Mouse (Mus musculus) liver, embryonic 15.5 days (tissue): ENCODE results near the gene Cwc25. TPM values are rescaled to one million over a fixed set of nuclear protein-coding genes. Genes with fewer than 3 reads are reported as not detected.

Experiments
- ATAC-seq: fragments of 200-750 bp; cut with Nextera tagmentation; 2 replicates; pipeline ENCODE4 v1.8.0; 2017; ENCODE audit warnings: moderate number of reproducible peaks, mild to moderate bottlenecking, moderate library complexity; ENCODE audit not compliant: insufficient read depth
- H3K27ac ChIP-seq: fragments of 300-500 bp; sonication (generic); replicated peaks from 2 replicates; pipeline ENCODE4 v1.5.1; 2015; ENCODE audit warnings: mild to moderate bottlenecking, inconsistent platforms
- H3K27me3 ChIP-seq: fragments of 300-500 bp; sonication (generic); 2 replicates; pipeline ENCODE4 v1.6.1; 2015; ENCODE audit warnings: mild to moderate bottlenecking, inconsistent platforms
- H3K36me3 ChIP-seq: fragments of 300-500 bp; sonication (generic); replicated peaks from 2 replicates; pipeline ENCODE4 v1.6.1; 2015; ENCODE audit warnings: moderate library complexity, mild to moderate bottlenecking, inconsistent platforms
- H3K4me1 ChIP-seq: fragments of 300-500 bp; sonication (generic); replicated peaks from 2 replicates; pipeline ENCODE4 v1.6.1; 2015; ENCODE audit warnings: inconsistent platforms
- H3K4me2 ChIP-seq: fragments of 300-500 bp; sonication (generic); 2 replicates; pipeline ENCODE4 v1.6.1; 2015; ENCODE audit warnings: moderate library complexity, mild to moderate bottlenecking, inconsistent platforms
- H3K4me3 ChIP-seq: fragments of 300-500 bp; sonication (generic); replicated peaks from 2 replicates; pipeline ENCODE4 v1.5.1; 2015; ENCODE audit warnings: mild to moderate bottlenecking, inconsistent platforms
- H3K9ac ChIP-seq: fragments of 300-500 bp; sonication (generic); 2 replicates; pipeline ENCODE4 v1.6.1; 2015; ENCODE audit warnings: moderate library complexity, mild to moderate bottlenecking, inconsistent platforms
- H3K9me3 ChIP-seq: fragments of 300-500 bp; sonication (generic); replicated peaks from 2 replicates; pipeline ENCODE4 v1.6.1; 2016; ENCODE audit warnings: inconsistent platforms
- WGBS: fragments of 180-500 bp; shearing (Covaris S2); methylation state at CpG from one replicate; pipeline ENCODE4 v1.1.7; 2015; ENCODE audit warnings: mixed read lengths; ENCODE audit not compliant: insufficient replicate concordance; 5-methylcytosine and 5-hydroxymethylcytosine counted together
- polyA plus RNA-seq: library from polyadenylated mRNA; unstranded; fragments of >200 nt; fragmentation: Nextera tagmentation; extraction: Ambion mirVana; gene quantifications from 2 replicates; pipeline ENCODE4 v1.2.1, GENCODE M21; 2015

Gene Cwc25
- polyA plus RNA-seq, 1 experiment from 2014 or later: 5.4 TPM

DNA sequence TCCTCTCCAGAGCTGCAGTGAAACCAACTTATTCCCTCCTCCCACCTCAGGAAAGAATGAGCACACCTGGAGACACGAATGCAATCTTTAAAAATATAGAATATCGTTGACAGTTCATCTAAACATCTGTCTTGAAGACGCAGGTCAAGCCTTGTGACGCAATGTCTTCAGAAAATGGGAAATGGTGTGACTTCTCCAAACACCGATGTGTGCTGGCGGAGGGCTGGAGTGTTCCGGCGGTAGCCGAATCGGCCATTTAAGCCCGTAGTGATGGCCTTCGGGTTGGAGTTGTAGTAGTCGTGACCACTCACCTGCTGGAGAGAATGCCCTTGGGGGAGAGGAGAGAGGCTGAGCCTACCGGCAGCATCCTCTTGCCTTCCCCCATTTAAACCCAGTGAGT, 5.1 kb upstream of the Cwc25 start:
- H3K36me3 ChIP-seq: peaks cover 7% of the 10 kb centered on the region
- no peak overlapping the region for H3K4me2 ChIP-seq
- peaks cover 3% of the 10 kb centered on the region for H3K27me3 ChIP-seq
- no peak overlapping the region for H3K9ac ChIP-seq
- peaks cover 14% of the 10 kb centered on the region for H3K4me1 ChIP-seq
- WGBS: 67% methylated on average over 14 of the region's 14 CpGs
- H3K27ac ChIP-seq: no peak overlapping the region
- no peaks in the 10 kb centered on the region for H3K9me3 ChIP-seq
- no peak for ATAC-seq
- H3K4me3 ChIP-seq: no peak overlapping the region

DNA sequence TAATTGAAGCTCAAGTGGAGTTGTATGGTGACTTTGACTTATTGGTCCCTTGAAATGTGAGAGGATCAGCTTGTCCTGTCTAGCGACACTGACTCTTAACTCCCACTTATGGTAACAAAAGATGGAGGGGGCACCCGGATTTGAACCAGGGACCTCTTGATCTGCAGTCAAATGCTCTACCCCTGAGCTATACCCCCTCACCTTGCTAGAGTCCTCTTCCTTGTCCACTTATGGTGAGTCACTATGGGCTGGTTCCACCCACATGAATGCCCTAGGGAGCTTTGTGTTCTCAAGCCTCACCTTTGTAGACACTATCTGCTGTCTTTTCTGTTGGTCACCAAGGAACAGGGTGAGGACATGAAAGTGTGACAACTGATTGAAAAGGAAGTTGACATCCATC, 3.3 kb upstream of the Cwc25 start:
- WGBS: 36% methylated on average over 2 of the region's 2 CpGs
- H3K4me3 ChIP-seq: no peak overlapping the region
- no peaks in the 10 kb centered on the region for H3K36me3 ChIP-seq
- no peaks in the 10 kb centered on the region for H3K9me3 ChIP-seq
- H3K27ac ChIP-seq: no peak overlapping the region
- ATAC-seq: no peak
- no peak overlapping the region for H3K4me2 ChIP-seq
- no peak overlapping the region for H3K9ac ChIP-seq
- peaks cover 19% of the 10 kb centered on the region for H3K4me1 ChIP-seq
- H3K27me3 ChIP-seq: peaks cover 3% of the 10 kb centered on the region

DNA sequence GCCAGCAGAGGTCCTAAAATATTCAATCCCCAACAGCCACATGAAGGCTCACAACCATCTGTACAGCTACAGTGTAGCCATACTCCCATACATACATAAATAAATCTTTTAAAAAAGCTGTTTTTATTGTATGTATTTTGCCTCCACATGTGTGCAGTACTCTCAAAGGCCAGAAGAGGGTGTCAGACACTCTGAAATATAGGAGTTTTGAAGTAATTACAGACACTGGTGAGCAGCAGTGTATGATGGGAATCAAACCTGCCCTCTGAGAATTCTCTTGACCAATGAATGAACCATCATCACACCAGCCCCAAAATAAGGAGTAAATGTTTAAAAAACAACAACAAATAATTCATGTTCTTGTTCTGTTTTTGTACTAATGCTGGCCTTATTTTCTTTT, 4.7 kb downstream of the Cwc25 start:
- Histone ChIP-seq H3K9me3 (no peaks in the 10 kb centered on the region), H3K4me2 (no peak overlapping the region), H3K36me3 (peaks cover 66% of the 10 kb centered on the region), H3K4me3 (no peak overlapping the region), H3K9ac (no peak overlapping the region), H3K27ac (no peak overlapping the region), H3K4me1 (peaks cover 18% of the 10 kb centered on the region), H3K27me3 (no peaks in the 10 kb centered on the region)
- ATAC-seq: no peak

DNA sequence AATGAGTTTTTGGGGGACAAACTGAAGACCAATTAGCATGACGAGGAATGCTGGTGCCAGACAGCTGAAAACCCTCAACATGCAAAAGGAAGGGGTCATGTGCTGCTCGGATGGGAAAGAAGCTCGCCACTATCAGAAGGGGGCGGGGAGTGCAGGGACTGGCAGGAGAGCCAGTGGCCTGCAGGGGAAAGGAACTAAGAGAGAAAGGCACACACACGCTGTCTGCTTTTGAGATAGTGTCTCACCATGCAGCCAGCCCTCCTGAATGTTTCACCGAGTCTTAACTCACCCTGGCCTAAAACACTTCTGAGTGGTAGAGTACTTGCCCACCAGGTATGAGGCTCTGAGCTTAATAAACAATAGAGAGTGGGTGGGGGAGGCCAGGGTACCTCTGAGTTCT, 7.4 kb downstream of the Cwc25 start:
- Histone ChIP-seq H3K9me3 (no peaks in the 10 kb centered on the region), H3K27me3 (no peaks in the 10 kb centered on the region), H3K4me2 (no peak overlapping the region), H3K4me3 (no peak overlapping the region), H3K4me1 (peaks cover 5% of the 10 kb centered on the region; the same call in 1 of the 2 replicates), H3K36me3 (peaks cover 87% of the 10 kb centered on the region), H3K9ac (no peak overlapping the region), H3K27ac (no peak overlapping the region)
- WGBS: 70% methylated on average over 6 of the region's 6 CpGs
- ATAC-seq: no peak

DNA sequence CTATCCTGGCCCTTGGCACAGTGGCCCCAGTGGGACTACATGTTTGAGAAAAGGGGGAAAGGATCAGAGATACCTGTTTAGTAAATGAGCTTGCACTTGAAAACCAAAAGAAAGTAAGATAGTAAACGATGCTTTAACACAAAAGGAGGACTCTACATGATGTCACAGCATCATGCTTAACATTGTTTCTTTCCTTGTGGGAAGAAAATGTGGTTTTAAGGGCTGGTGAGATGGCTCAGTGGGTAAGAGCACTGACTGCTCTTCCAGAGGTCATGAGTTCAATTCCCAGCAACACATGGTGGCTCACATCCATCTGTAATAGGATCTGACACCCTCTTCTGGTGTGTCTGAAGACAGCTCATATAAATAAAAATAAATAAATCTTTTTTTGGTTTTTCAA, 8.2 kb downstream of the Cwc25 start:
- H3K9me3 ChIP-seq: no peaks in the 10 kb centered on the region
- H3K27me3 ChIP-seq: no peaks in the 10 kb centered on the region
- H3K4me1 ChIP-seq: peaks cover 5% of the 10 kb centered on the region; the same call in 1 of the 2 replicates
- H3K4me3 ChIP-seq: no peak overlapping the region
- H3K27ac ChIP-seq: no peak overlapping the region
- H3K4me2 ChIP-seq: no peak overlapping the region
- H3K36me3 ChIP-seq: peaks cover 90% of the 10 kb centered on the region
- no peak overlapping the region for H3K9ac ChIP-seq
- 72% methylated on average over 1 of the region's 1 CpGs for WGBS
- ATAC-seq: no peak

DNA sequence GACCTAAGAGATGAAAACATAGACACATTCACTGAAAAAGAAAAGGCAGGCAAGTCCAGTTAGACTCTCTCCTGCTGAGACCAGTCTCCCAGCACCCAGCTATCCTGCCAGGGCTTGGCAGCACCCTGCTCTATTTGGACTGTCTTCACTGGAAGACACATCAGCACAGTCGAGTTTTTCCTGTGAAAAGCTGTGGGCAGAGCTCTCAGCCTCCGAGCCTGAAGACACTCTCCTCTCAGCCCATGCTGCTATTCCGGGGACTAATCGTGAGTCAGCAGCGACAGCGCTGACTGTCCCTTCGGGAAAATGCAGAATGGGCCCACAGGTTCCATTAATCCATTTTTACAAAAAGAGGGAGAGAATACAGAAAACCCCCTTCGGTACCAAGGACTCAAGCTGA, 13.1 kb downstream of the Cwc25 start:
- WGBS: 82% methylated on average over 8 of the region's 8 CpGs
- H3K9ac ChIP-seq: no peak overlapping the region
- H3K36me3 ChIP-seq: peaks cover 93% of the 10 kb centered on the region
- no peak overlapping the region for H3K27ac ChIP-seq
- H3K27me3 ChIP-seq: no peaks in the 10 kb centered on the region
- H3K9me3 ChIP-seq: no peaks in the 10 kb centered on the region
- no peak overlapping the region for H3K4me3 ChIP-seq
- no peak overlapping the region for H3K4me2 ChIP-seq
- ATAC-seq: no peak
- H3K4me1 ChIP-seq: peaks cover 5% of the 10 kb centered on the region; the same call in 1 of the 2 replicates

DNA sequence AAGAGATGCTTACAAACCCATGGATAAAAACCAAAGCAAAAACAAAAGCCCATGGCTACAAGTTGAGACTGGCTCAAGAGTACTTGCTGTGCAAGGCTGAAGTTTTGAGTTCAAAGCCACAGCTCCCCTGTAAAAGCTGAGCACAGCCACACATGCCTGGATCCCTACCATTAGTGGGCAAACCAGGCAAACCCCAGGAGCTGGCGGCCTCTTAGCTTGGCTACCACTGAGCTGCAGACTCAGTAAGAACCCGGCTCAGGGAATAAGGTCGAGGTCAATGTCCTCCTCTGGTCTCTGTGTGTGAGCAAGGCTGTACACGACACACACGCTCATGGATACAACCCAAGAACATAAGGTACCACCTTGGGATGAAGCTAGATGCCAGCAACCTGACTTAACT, 17.9 kb downstream of the Cwc25 start:
- no peaks in the 10 kb centered on the region for H3K27me3 ChIP-seq
- peaks cover 67% of the 10 kb centered on the region for H3K36me3 ChIP-seq
- H3K4me1 ChIP-seq: peaks cover 10% of the 10 kb centered on the region
- no peak overlapping the region for H3K4me3 ChIP-seq
- 77% methylated on average over 5 of the region's 5 CpGs for WGBS
- H3K27ac ChIP-seq: no peak overlapping the region
- no peak overlapping the region for H3K4me2 ChIP-seq
- H3K9ac ChIP-seq: no peak overlapping the region
- H3K9me3 ChIP-seq: no peaks in the 10 kb centered on the region
- no peak for ATAC-seq

DNA sequence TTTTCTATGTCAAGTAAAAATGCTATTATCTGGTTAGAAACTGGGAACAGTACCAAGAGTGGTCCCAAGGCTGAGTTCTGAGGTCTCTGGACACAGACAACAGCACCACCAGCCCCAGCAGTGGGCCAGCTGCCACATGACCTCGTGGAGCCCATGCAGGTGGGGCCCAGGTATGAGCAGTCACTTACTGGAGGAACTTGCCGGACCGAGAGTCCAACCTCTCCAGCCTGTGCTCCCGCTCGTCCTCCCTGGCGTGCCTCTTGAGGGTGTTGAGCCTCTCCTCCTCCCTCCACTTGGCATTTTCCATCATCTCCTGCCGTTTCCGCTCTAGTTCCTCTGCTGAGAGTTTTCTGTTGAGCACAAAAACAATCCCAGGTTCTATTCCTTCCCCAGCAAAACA, 18.6 kb downstream of the Cwc25 start:
- ATAC-seq: no peak
- WGBS: 84% methylated on average over 8 of the region's 8 CpGs
- Histone ChIP-seq H3K9ac (no peak overlapping the region), H3K27ac (no peak overlapping the region), H3K36me3 (peaks cover 60% of the 10 kb centered on the region), H3K4me2 (no peak overlapping the region), H3K9me3 (no peaks in the 10 kb centered on the region), H3K4me1 (peaks cover 17% of the 10 kb centered on the region), H3K4me3 (no peak overlapping the region), H3K27me3 (no peaks in the 10 kb centered on the region)

DNA sequence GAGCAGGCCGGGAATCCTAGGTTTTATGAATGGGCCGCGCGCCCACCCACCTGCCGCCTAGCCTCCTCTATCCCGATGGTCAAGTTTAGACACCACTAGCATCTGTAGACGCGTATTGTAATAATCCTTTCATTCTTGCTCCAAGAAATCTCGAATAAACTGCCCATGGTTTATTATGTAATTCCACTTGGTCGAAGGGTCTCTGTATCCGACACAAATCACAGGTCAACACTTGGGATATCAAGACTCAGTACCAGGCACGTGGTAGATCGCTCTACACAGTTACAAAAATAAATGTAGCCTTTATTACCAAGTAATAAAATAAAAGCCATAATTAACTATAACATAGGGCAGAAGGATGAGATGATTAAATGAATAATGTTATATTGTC, 21.0 kb downstream of the Cwc25 start:
- Histone ChIP-seq H3K4me3 (peak overlapping the region; percentile 84), H3K27ac (peak overlapping the region; percentile 92; the same call in 1 of the 2 replicates), H3K36me3 (peaks cover 36% of the 10 kb centered on the region), H3K9ac (peak overlapping the region; percentile 88), H3K4me1 (peaks cover 26% of the 10 kb centered on the region), H3K4me2 (peak overlapping the region; percentile 95), H3K9me3 (no peaks in the 10 kb centered on the region), H3K27me3 (no peaks in the 10 kb centered on the region)
- ATAC-seq: no peak
- WGBS: 7% methylated on average over 13 of the region's 13 CpGs

DNA sequence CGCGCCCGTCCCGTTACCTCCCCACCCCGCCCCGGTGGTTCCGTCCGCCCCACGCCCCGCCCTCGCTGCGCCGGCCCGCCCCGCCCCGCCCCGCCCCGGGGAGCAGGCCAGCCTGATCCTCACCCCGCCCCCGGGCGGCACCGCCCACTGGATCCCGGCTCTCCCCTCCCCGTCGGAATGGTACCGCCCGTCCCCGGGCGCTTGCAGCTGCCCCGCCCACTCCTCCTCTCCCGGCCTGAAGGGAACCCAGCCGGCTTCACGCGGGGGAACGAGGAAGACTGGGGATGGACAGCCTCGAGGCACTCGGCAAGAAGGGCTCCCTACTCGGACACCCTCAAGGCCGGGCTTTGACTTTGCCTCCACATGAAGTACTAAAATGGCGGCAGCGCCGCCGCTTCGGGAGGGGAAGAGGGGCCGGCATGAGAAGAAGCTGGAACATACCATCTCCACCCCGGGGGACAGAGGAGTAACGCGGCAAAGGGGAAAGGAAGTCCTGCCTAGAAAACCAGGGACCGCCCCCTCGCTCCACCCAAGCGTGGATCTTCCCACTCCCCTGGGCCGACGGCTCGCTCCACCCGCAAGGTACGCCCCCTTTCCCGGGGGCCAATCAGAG, 21.5 kb downstream of the Cwc25 start:
- H3K27ac ChIP-seq: peak overlapping the region; percentile 92
- WGBS: under 1% methylated on average over 45 of the region's 57 CpGs
- peaks cover 31% of the 10 kb centered on the region for H3K4me1 ChIP-seq
- H3K36me3 ChIP-seq: peaks cover 31% of the 10 kb centered on the region
- peak overlapping the region; percentile 88 for H3K9ac ChIP-seq
- no peaks in the 10 kb centered on the region for H3K9me3 ChIP-seq
- H3K4me2 ChIP-seq: peak overlapping the region; percentile 95
- no peaks in the 10 kb centered on the region for H3K27me3 ChIP-seq
- H3K4me3 ChIP-seq: peak overlapping the region; percentile 84
- ATAC-seq: peak; percentile 90

DNA sequence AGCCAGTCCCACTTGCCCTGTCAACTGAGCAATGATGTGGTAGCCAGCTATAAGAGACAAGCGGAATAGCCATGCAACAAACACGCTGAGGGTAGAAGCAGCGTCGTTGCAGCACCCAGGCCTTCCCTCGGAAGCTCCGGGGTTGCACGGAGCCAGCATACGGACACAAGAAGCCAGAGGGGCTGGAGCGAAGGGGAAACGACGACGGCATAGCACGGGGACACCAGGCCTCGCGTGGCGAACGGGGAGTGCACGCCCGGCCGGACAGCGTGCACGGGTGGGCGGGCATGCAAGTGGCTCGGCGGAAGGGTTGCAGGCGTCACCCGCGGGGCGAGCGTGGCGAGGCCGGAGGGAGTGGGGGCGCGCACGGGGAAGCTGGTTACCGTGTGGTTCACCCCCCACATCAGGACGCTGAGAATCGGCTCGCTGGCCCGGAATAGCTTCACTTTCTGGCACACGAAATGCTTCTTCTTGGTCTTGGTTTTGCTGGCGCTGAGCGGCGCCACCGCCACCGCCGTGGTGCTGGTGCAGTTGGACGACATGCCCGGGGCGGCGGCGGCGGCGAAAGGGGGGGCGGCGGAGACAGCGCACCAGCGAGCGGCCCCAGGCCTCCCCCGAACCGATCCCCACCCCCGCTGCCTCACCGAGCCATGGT, 22.2 kb downstream of the Cwc25 start, which contains the start of gene Pip4k2b:
TSS of gene Pip4k2b (minus strand) at position 642 of the 655 bp plus-strand sequence.
- Histone ChIP-seq H3K9me3 (no peaks in the 10 kb centered on the region), H3K4me3 (peak within 1 kb of the TSS; percentile 84), H3K9ac (peak within 1 kb of the TSS; percentile 88), H3K4me2 (peak within 1 kb of the TSS; percentile 95), H3K4me1 (peaks cover 31% of the 10 kb centered on the region), H3K27me3 (no peaks in the 10 kb centered on the region), H3K27ac (peak within 1 kb of the TSS; percentile 92), H3K36me3 (peaks cover 26% of the 10 kb centered on the region)
- ATAC-seq: peak; percentile 41
- under 1% methylated on average over 63 of the region's 63 CpGs for WGBS
